Mouse (Mus musculus) c-Kit-positive CD71-positive TER-119-negative erythroid progenitor cells, embryonic 14.5 days (primary cell): Measurements from ENCODE around the gene Pcif1.

Source experiments
- DNase-seq: peaks from one replicate; pipeline ENCODE4 v3.0.0-alpha.2; 2013; ENCODE audit warnings: low read depth

Gene Pcif1

GRCm38 (mm10) chr2:164923291-164923690, 44.2 kb downstream of the Pcif1 start:
- no peak for DNase-seq

GRCm38 (mm10) chr2:164924100-164924857, 45.2 kb downstream of the Pcif1 start:
- no peak for DNase-seq

- DNase-seq = no peak
Observed at GRCm38 (mm10) chr2:164930706-164931581, 51.8 kb downstream of the Pcif1 start.

GRCm38 (mm10) chr2:164933534-164933933, 54.4 kb downstream of the Pcif1 start:
- DNase-seq = no peak

- no peak for DNase-seq
Observed at GRCm38 (mm10) chr2:164935991-164936390, 56.9 kb downstream of the Pcif1 start.

- peak; percentile 29 for DNase-seq
Observed at GRCm38 (mm10) chr2:164938146-164939091, 59.3 kb downstream of the Pcif1 start.

GRCm38 (mm10) chr2:164939106-164939505, 60.0 kb downstream of the Pcif1 start:
- no peak for DNase-seq

GRCm38 (mm10) chr2:164940140-164940830, 61.2 kb downstream of the Pcif1 start, which contains the start of gene Mmp9:
Mmp9 (plus strand) TSS chr2:164940780.
- DNase-seq = no peak

GRCm38 (mm10) chr2:164942692-164943290, 63.7 kb downstream of the Pcif1 start:
- no peak for DNase-seq
